Mouse (Mus musculus) kidney, adult 10 weeks (tissue): Measurements from ENCODE around the gene Lrrc41. TPM values are rescaled to one million over a fixed set of nuclear protein-coding genes. Genes with fewer than 3 reads are reported as not detected.

ENCODE experiments used
- polyA plus RNA-seq: library from polyadenylated mRNA; stranded (reverse); fragments of 350-450 nt; fragmentation: Illumina TruSeq; extraction: RNeasy Lipid Tissue Mini Kit (QIAGEN cat#74804); gene quantifications from one replicate; pipeline ENCODE4 v1.2.3, GENCODE M21; 2014; ENCODE audit warnings: low read depth, low replicate concordance

The Lrrc41 gene
- 5.3 TPM for polyA plus RNA-seq

GRCm38 (mm10) chr4:116074861-116075620 is at the start of gene Lrrc41, which contains the start of gene Uqcrh:
Gene Lrrc41 (plus strand): TSS chr4:116075269.
Gene Uqcrh (minus strand): TSS chr4:116075071.

GRCm38 (mm10) chr4:116053399-116053961 is 21.6 kb upstream of the Lrrc41 start, which contains the start of gene Nsun4:
Gene Nsun4 (minus strand): TSS chr4:116053876.

GRCm38 (mm10) chr4:116123602-116124519 is 48.8 kb downstream of the Lrrc41 start, which contains the start of the genes Rad54l and Pomgnt1:
Gene Rad54l (minus strand): TSS chr4:116123690.
Gene Pomgnt1 (plus strand): TSS chr4:116123840.

Other genes starting within 250 kb of the Lrrc41 start
- gene Mob3c, start 247.2 kb upstream of the Lrrc41 start, polyA plus RNA-seq, result 8.5 TPM
- gene Mknk1, start 236.1 kb upstream of the Lrrc41 start, polyA plus RNA-seq, result 7.0 TPM
- gene Kncn, start 190.9 kb upstream of the Lrrc41 start, polyA plus RNA-seq, result not detected
- not detected for gene 6430628N08Rik, start 184.6 kb upstream of the Lrrc41 start, polyA plus RNA-seq
- not detected for gene Dmbx1, start 135.3 kb upstream of the Lrrc41 start, polyA plus RNA-seq
- gene Faah, start 57.3 kb upstream of the Lrrc41 start, polyA plus RNA-seq, result 6.9 TPM
- gene Nsun4, start 21.4 kb upstream of the Lrrc41 start, polyA plus RNA-seq, result 13.9 TPM
- gene Uqcrh, start 198 bp upstream of the Lrrc41 start, polyA plus RNA-seq, result 464 TPM
- 0.36 TPM for gene Rad54l, start 48.4 kb downstream of the Lrrc41 start, polyA plus RNA-seq
- gene Pomgnt1, start 48.6 kb downstream of the Lrrc41 start, polyA plus RNA-seq, result 9.1 TPM
- gene Lurap1, start 76.1 kb downstream of the Lrrc41 start, polyA plus RNA-seq, result 7.9 TPM
- gene Tspan1, start 92.3 kb downstream of the Lrrc41 start, polyA plus RNA-seq, result 75.4 TPM
- not detected for gene 1700042G07Rik, start 98.1 kb downstream of the Lrrc41 start, polyA plus RNA-seq
- not detected for gene Gm49337, start 98.1 kb downstream of the Lrrc41 start, polyA plus RNA-seq
- gene Pik3r3, start 146.3 kb downstream of the Lrrc41 start, polyA plus RNA-seq, result 26.2 TPM